Mouse (Mus musculus): ENCODE results near the gene Ankrd36.
"Not testable (repeated sequence)": the region's sequence is repeated elsewhere in the genome, so short reads cannot be mapped to it uniquely, and the experiment has no call there.

The Ankrd36 gene

GRCm38 (mm10) chr11:5569474-5569873 is at the start of gene Ankrd36:
Gene Ankrd36, plus strand, starts transcription at chr11:5569684.
- DNase-seq (ENCODE audit: low read depth, low spot score): no peak

GRCm38 (mm10) chr11:5520412-5521265 is 48.8 kb upstream of the Ankrd36 start, which contains the start of gene Xbp1:
Gene Xbp1, plus strand, starts transcription at chr11:5520659.
- DNase-seq (ENCODE audit: low read depth, low spot score): peak; percentile 86

- no peak for DNase-seq (ENCODE audit: low read depth, low spot score)
Observed at GRCm38 (mm10) chr11:5521266-5521515, 48.3 kb upstream of the Ankrd36 start.

GRCm38 (mm10) chr11:5521516-5522291 is 47.8 kb upstream of the Ankrd36 start:
- no peak for DNase-seq (ENCODE audit: low read depth, low spot score)

- no peak for DNase-seq (ENCODE audit: low read depth, low spot score)
Observed at GRCm38 (mm10) chr11:5522798-5523415, 46.6 kb upstream of the Ankrd36 start.

- no peak for DNase-seq (ENCODE audit: low read depth, low spot score)
Observed at GRCm38 (mm10) chr11:5525418-5525817, 44.1 kb upstream of the Ankrd36 start.

- no peak for DNase-seq (ENCODE audit: low read depth, low spot score)
Observed at GRCm38 (mm10) chr11:5526573-5527439, 42.7 kb upstream of the Ankrd36 start.

- DNase-seq (ENCODE audit: low read depth, low spot score): no peak
Observed at GRCm38 (mm10) chr11:5527865-5528523, 41.5 kb upstream of the Ankrd36 start.

- DNase-seq (ENCODE audit: low read depth, low spot score): no peak
Observed at GRCm38 (mm10) chr11:5528841-5529240, 40.6 kb upstream of the Ankrd36 start.

- no peak for DNase-seq (ENCODE audit: low read depth, low spot score)
Observed at GRCm38 (mm10) chr11:5530172-5530571, 39.3 kb upstream of the Ankrd36 start.

GRCm38 (mm10) chr11:5530717-5531116 is 38.8 kb upstream of the Ankrd36 start:
- no peak for DNase-seq (ENCODE audit: low read depth, low spot score)

- no peak for DNase-seq (ENCODE audit: low read depth, low spot score)
Observed at GRCm38 (mm10) chr11:5533108-5533507, 36.4 kb upstream of the Ankrd36 start.

- DNase-seq (ENCODE audit: low read depth, low spot score): not testable (repeated sequence)
Observed at GRCm38 (mm10) chr11:5537454-5537853, 32.0 kb upstream of the Ankrd36 start.

- DNase-seq (ENCODE audit: low read depth, low spot score): no peak
Observed at GRCm38 (mm10) chr11:5540331-5540730, 29.2 kb upstream of the Ankrd36 start.

- no peak for DNase-seq (ENCODE audit: low read depth, low spot score)
Observed at GRCm38 (mm10) chr11:5541230-5541798, 28.2 kb upstream of the Ankrd36 start.

GRCm38 (mm10) chr11:5541799-5542481 is 27.5 kb upstream of the Ankrd36 start, which contains the start of gene Ccdc117:
Gene Ccdc117, minus strand, starts transcription at chr11:5542187.
- peak; percentile 80 for DNase-seq (ENCODE audit: low read depth, low spot score)

GRCm38 (mm10) chr11:5542482-5543185 is 26.9 kb upstream of the Ankrd36 start:
- no peak for DNase-seq (ENCODE audit: low read depth, low spot score)

GRCm38 (mm10) chr11:5543281-5543680 is 26.2 kb upstream of the Ankrd36 start:
- DNase-seq (ENCODE audit: low read depth, low spot score): no peak

GRCm38 (mm10) chr11:5544709-5545108 is 24.8 kb upstream of the Ankrd36 start:
- not testable (repeated sequence) for DNase-seq (ENCODE audit: low read depth, low spot score)
